Mouse (Mus musculus): ENCODE data around the gene Dtx3. TPM values are rescaled to one million over a fixed set of nuclear protein-coding genes. Genes with fewer than 3 reads are reported as not detected.

The Dtx3 gene
- polyA plus RNA-seq, 1 experiment from 2014 or later, result 75.7 TPM

- under 1% methylated on average over 23 of the region's 23 CpGs for WGBS
- Histone ChIP-seq H3K9me3 (ENCODE audit: control insufficient read depth, low read length) (no peaks in the 10 kb centered on the region), H3K4me1 (ENCODE audit: control insufficient read depth in 2 of 2, insufficient read depth in 2 of 2, low read length in 2 of 2) (peaks cover 6 to 9% of the 10 kb centered on the region in 2 experiments; a peak in 3 of 4 replicates), H3K4me2 (ENCODE audit: low read length) (peak overlapping the region; percentile 63), H3K4me3 (ENCODE audit: control insufficient read depth in 1 of 2, insufficient read depth in 1 of 2, low read depth in 1 of 2, low read length in 2 of 2) (peak overlapping the region; percentile 21 to 32), H3K36me3 (ENCODE audit: control insufficient read depth, insufficient read depth, low read length) (no peaks in the 10 kb centered on the region), H3K27ac (replicated peaks in 1 of 2; ENCODE audit: control insufficient read depth in 1 of 2, insufficient read depth in 1 of 2, low read depth in 2 of 2, low read length in 2 of 2) (no peak overlapping the region), H3K27me3 (ENCODE audit: control insufficient read depth, insufficient read depth, low read length) (peaks cover 79% of the 10 kb centered on the region), H3K9ac (ENCODE audit: low read length) (no peak overlapping the region)
- peak; percentile 18; the same call in 1 of the 2 replicates for ATAC-seq (ENCODE audit: insufficient number of reproducible peaks, insufficient read depth, low FRiP score, low read depth)
These were observed 17.8 kb downstream of the Dtx3 start for GRCm38 (mm10) chr10:127177719-127178118.

GRCm38 (mm10) chr10:127177235-127177634 lies 18.3 kb downstream of the Dtx3 start:
- H3K27me3 ChIP-seq (ENCODE audit: control insufficient read depth, insufficient read depth, low read length), result peaks cover 77% of the 10 kb centered on the region
- 23% methylated on average over 9 of the region's 9 CpGs for WGBS
- H3K36me3 ChIP-seq (ENCODE audit: control insufficient read depth, insufficient read depth, low read length), result no peaks in the 10 kb centered on the region
- no peak for ATAC-seq (ENCODE audit: insufficient number of reproducible peaks, insufficient read depth, low FRiP score, low read depth)
- peak overlapping the region in 1 of 2 experiments; percentile 32; a peak in 1 of 4 replicates for H3K4me3 ChIP-seq (ENCODE audit: control insufficient read depth in 1 of 2, insufficient read depth in 1 of 2, low read depth in 1 of 2, low read length in 2 of 2)
- no peaks in the 10 kb centered on the region for H3K9me3 ChIP-seq (ENCODE audit: control insufficient read depth, low read length)
- no peak overlapping the region for H3K9ac ChIP-seq (ENCODE audit: low read length)
- peak overlapping the region; percentile 63; the same call in 1 of the 2 replicates for H3K4me2 ChIP-seq (ENCODE audit: low read length)
- no peak overlapping the region for H3K27ac ChIP-seq (replicated peaks in 1 of 2; ENCODE audit: control insufficient read depth in 1 of 2, insufficient read depth in 1 of 2, low read depth in 2 of 2, low read length in 2 of 2)
- H3K4me1 ChIP-seq (ENCODE audit: control insufficient read depth in 2 of 2, insufficient read depth in 2 of 2, low read length in 2 of 2), result peaks cover 6 to 9% of the 10 kb centered on the region in 2 experiments; a peak in 3 of 4 replicates

GRCm38 (mm10) chr10:127176756-127177155 lies 18.8 kb downstream of the Dtx3 start:
- no peak for ATAC-seq (ENCODE audit: insufficient number of reproducible peaks, insufficient read depth, low FRiP score, low read depth)
- Histone ChIP-seq H3K27ac (replicated peaks in 1 of 2; ENCODE audit: control insufficient read depth in 1 of 2, insufficient read depth in 1 of 2, low read depth in 2 of 2, low read length in 2 of 2) (no peak overlapping the region), H3K4me3 (ENCODE audit: control insufficient read depth in 1 of 2, insufficient read depth in 1 of 2, low read depth in 1 of 2, low read length in 2 of 2) (no peak overlapping the region), H3K4me2 (ENCODE audit: low read length) (no peak overlapping the region), H3K27me3 (ENCODE audit: control insufficient read depth, insufficient read depth, low read length) (peaks cover 77% of the 10 kb centered on the region), H3K9me3 (ENCODE audit: control insufficient read depth, low read length) (no peaks in the 10 kb centered on the region), H3K36me3 (ENCODE audit: control insufficient read depth, insufficient read depth, low read length) (no peaks in the 10 kb centered on the region), H3K4me1 (ENCODE audit: control insufficient read depth in 2 of 2, insufficient read depth in 2 of 2, low read length in 2 of 2) (peaks cover 6 to 9% of the 10 kb centered on the region in 2 experiments; a peak in 3 of 4 replicates), H3K9ac (ENCODE audit: low read length) (no peak overlapping the region)
- WGBS, result 9% methylated on average over 7 of the region's 7 CpGs

GRCm38 (mm10) chr10:127176228-127176627 lies 19.3 kb downstream of the Dtx3 start:
- no peak overlapping the region for H3K9ac ChIP-seq (ENCODE audit: low read length)
- 36% methylated on average over 3 of the region's 3 CpGs for WGBS
- H3K4me1 ChIP-seq (ENCODE audit: control insufficient read depth in 2 of 2, insufficient read depth in 2 of 2, low read length in 2 of 2), result peaks cover 7 to 9% of the 10 kb centered on the region in 2 experiments; a peak in 3 of 4 replicates
- no peaks in the 10 kb centered on the region for H3K9me3 ChIP-seq (ENCODE audit: control insufficient read depth, low read length)
- no peak for ATAC-seq (ENCODE audit: insufficient number of reproducible peaks, insufficient read depth, low FRiP score, low read depth)
- no peaks in the 10 kb centered on the region for H3K36me3 ChIP-seq (ENCODE audit: control insufficient read depth, insufficient read depth, low read length)
- no peak overlapping the region for H3K27ac ChIP-seq (replicated peaks in 1 of 2; ENCODE audit: control insufficient read depth in 1 of 2, insufficient read depth in 1 of 2, low read depth in 2 of 2, low read length in 2 of 2)
- H3K4me3 ChIP-seq (ENCODE audit: control insufficient read depth in 1 of 2, insufficient read depth in 1 of 2, low read depth in 1 of 2, low read length in 2 of 2), result no peak overlapping the region
- no peak overlapping the region for H3K4me2 ChIP-seq (ENCODE audit: low read length)
- peaks cover 77% of the 10 kb centered on the region for H3K27me3 ChIP-seq (ENCODE audit: control insufficient read depth, insufficient read depth, low read length)

GRCm38 (mm10) chr10:127174170-127174569 lies 21.4 kb downstream of the Dtx3 start:
- Histone ChIP-seq H3K36me3 (ENCODE audit: control insufficient read depth, insufficient read depth, low read length) (no peaks in the 10 kb centered on the region), H3K27ac (replicated peaks in 1 of 2; ENCODE audit: control insufficient read depth in 1 of 2, insufficient read depth in 1 of 2, low read depth in 2 of 2, low read length in 2 of 2) (no peak overlapping the region), H3K27me3 (ENCODE audit: control insufficient read depth, insufficient read depth, low read length) (peaks cover 76% of the 10 kb centered on the region), H3K9me3 (ENCODE audit: control insufficient read depth, low read length) (no peaks in the 10 kb centered on the region), H3K9ac (ENCODE audit: low read length) (no peak overlapping the region), H3K4me1 (ENCODE audit: control insufficient read depth in 2 of 2, insufficient read depth in 2 of 2, low read length in 2 of 2) (peaks cover 13 to 19% of the 10 kb centered on the region in 2 experiments), H3K4me2 (ENCODE audit: low read length) (no peak overlapping the region), H3K4me3 (ENCODE audit: control insufficient read depth in 1 of 2, insufficient read depth in 1 of 2, low read depth in 1 of 2, low read length in 2 of 2) (no peak overlapping the region)
- no peak for ATAC-seq (ENCODE audit: insufficient number of reproducible peaks, insufficient read depth, low FRiP score, low read depth)
- 73% methylated on average over 7 of the region's 7 CpGs for WGBS

GRCm38 (mm10) chr10:127173148-127174065 lies 22.1 kb downstream of the Dtx3 start:
- Histone ChIP-seq H3K9me3 (ENCODE audit: control insufficient read depth, low read length) (no peaks in the 10 kb centered on the region), H3K4me3 (ENCODE audit: control insufficient read depth in 1 of 2, insufficient read depth in 1 of 2, low read depth in 1 of 2, low read length in 2 of 2) (no peak overlapping the region), H3K27me3 (ENCODE audit: control insufficient read depth, insufficient read depth, low read length) (peaks cover 76% of the 10 kb centered on the region), H3K9ac (ENCODE audit: low read length) (no peak overlapping the region), H3K4me2 (ENCODE audit: low read length) (no peak overlapping the region), H3K27ac (replicated peaks in 1 of 2; ENCODE audit: control insufficient read depth in 1 of 2, insufficient read depth in 1 of 2, low read depth in 2 of 2, low read length in 2 of 2) (no peak overlapping the region), H3K36me3 (ENCODE audit: control insufficient read depth, insufficient read depth, low read length) (no peaks in the 10 kb centered on the region), H3K4me1 (ENCODE audit: control insufficient read depth in 2 of 2, insufficient read depth in 2 of 2, low read length in 2 of 2) (peaks cover 9 to 19% of the 10 kb centered on the region in 2 experiments)
- 73% methylated on average over 16 of the region's 16 CpGs for WGBS
- ATAC-seq (ENCODE audit: insufficient number of reproducible peaks, insufficient read depth, low FRiP score, low read depth), result no peak

- peaks cover 75% of the 10 kb centered on the region for H3K27me3 ChIP-seq (ENCODE audit: control insufficient read depth, insufficient read depth, low read length)
- H3K27ac ChIP-seq (replicated peaks in 1 of 2; ENCODE audit: control insufficient read depth in 1 of 2, insufficient read depth in 1 of 2, low read depth in 2 of 2, low read length in 2 of 2), result no peak overlapping the region
- peaks cover 5 to 20% of the 10 kb centered on the region in 2 experiments for H3K4me1 ChIP-seq (ENCODE audit: control insufficient read depth in 2 of 2, insufficient read depth in 2 of 2, low read length in 2 of 2)
- no peak overlapping the region for H3K9ac ChIP-seq (ENCODE audit: low read length)
- ATAC-seq (ENCODE audit: insufficient number of reproducible peaks, insufficient read depth, low FRiP score, low read depth), result no peak
- WGBS, result 74% methylated on average over 15 of the region's 15 CpGs
- H3K4me3 ChIP-seq (ENCODE audit: control insufficient read depth in 1 of 2, insufficient read depth in 1 of 2, low read depth in 1 of 2, low read length in 2 of 2), result no peak overlapping the region
- H3K36me3 ChIP-seq (ENCODE audit: control insufficient read depth, insufficient read depth, low read length), result no peaks in the 10 kb centered on the region
- no peaks in the 10 kb centered on the region for H3K9me3 ChIP-seq (ENCODE audit: control insufficient read depth, low read length)
- no peak overlapping the region for H3K4me2 ChIP-seq (ENCODE audit: low read length)
These were observed 23.8 kb downstream of the Dtx3 start for GRCm38 (mm10) chr10:127171631-127172200.
